Mouse (Mus musculus) erythroblast, embryonic 14.5 days (primary cell): ENCODE measurements at regions not wholly inside any gene's neighbourhood (a gene's known extent, or its start where the extent isn't known, plus 50 kb on each side); places are given as distances from the start of the nearest gene placed in this dataset.

ENCODE experiments used
- GATA1 ChIP-seq: IDR thresholded peaks from 2 replicates; pipeline ENCODE4 v1.6.1; 2012; ENCODE audit warnings: low read length, inconsistent platforms, mixed read lengths
- TAL1 ChIP-seq: IDR thresholded peaks from 3 replicates; pipeline ENCODE4 v1.6.1; 2012; ENCODE audit warnings: low read length, inconsistent platforms, mixed read lengths

DNA sequence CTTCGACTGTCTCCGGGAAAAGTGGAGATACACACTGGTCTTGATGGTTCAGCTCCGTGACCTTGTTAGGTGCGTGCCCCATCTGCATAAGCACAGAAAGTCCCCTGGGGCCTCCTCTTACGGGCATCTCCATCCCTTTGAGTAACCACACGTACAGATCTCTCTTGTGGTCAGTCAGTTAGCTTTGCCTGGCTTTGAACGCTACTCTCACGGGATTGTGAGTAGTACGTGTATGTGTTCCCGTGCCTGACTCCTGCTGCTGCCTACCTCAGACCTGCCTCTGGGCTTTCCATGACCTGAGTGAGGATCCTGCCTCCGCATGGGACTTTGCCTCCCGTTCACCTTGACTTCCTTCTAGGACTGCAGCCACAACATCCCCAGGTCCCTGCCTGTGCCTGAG lies 101.4 kb downstream of the Zfp36l2 start:
- no peak for TF ChIP-seq GATA1
- TF ChIP-seq TAL1 = no peak
